Mouse (Mus musculus) neural tube, embryonic 11.5 days (tissue): ENCODE results near the gene Pparg. TPM values are rescaled to one million over a fixed set of nuclear protein-coding genes. Genes with fewer than 3 reads are reported as not detected.

Source experiments
- ATAC-seq: fragments of 200-750 bp; cut with Nextera tagmentation; 2 replicates; pipeline ENCODE4 v1.8.0; 2017; ENCODE audit warnings: moderate number of reproducible peaks, mild to moderate bottlenecking, moderate TSS enrichment, moderate library complexity; ENCODE audit not compliant: insufficient read depth, low FRiP score, low TSS enrichment
- DNase-seq: peaks from one replicate; pipeline ENCODE4 v3.0.0-alpha.2; 2015; ENCODE audit warnings: low spot score
- H3K27ac ChIP-seq: fragments of 300-500 bp; sonication (generic); 2 replicates; pipeline ENCODE4 v1.5.1; 2014; ENCODE audit warnings: low read depth, mild to moderate bottlenecking, low read length
- H3K27me3 ChIP-seq: fragments of 300-500 bp; sonication (generic); 2 replicates; pipeline ENCODE4 v1.6.1; 2014; ENCODE audit warnings: mild to moderate bottlenecking, low read length, mixed read lengths; ENCODE audit not compliant: control insufficient read depth, insufficient read depth
- H3K36me3 ChIP-seq: fragments of 300-500 bp; sonication (generic); 2 replicates; pipeline ENCODE4 v1.6.1; 2014; ENCODE audit warnings: mild to moderate bottlenecking, low read length, moderate library complexity, mixed read lengths; ENCODE audit not compliant: control insufficient read depth, insufficient read depth
- H3K4me1 ChIP-seq: fragments of 300-500 bp; sonication (generic); 2 replicates; pipeline ENCODE4 v1.6.1; 2014; ENCODE audit warnings: low read length, mixed read lengths; ENCODE audit not compliant: control insufficient read depth, insufficient read depth
- H3K4me2 ChIP-seq: fragments of 300-500 bp; sonication (generic); 2 replicates; pipeline ENCODE4 v1.6.1; 2014; ENCODE audit warnings: low read depth, mild to moderate bottlenecking, moderate library complexity
- H3K4me3 ChIP-seq: fragments of 300-500 bp; sonication (generic); 2 replicates; pipeline ENCODE4 v1.5.1; 2014; ENCODE audit warnings: low read depth, low read length
- H3K9ac ChIP-seq: fragments of 300-500 bp; sonication (generic); 2 replicates; pipeline ENCODE4 v1.6.1; 2014; ENCODE audit warnings: mild to moderate bottlenecking, low read length
- H3K9me3 ChIP-seq: fragments of 300-500 bp; sonication (generic); 2 replicates; pipeline ENCODE4 v1.6.1; 2016; ENCODE audit warnings: low read length; ENCODE audit not compliant: control insufficient read depth
- WGBS: fragments of 180-500 bp; shearing (Covaris S2); extraction: QIAGEN DNeasy Blood & Tissue Kit; methylation state at CpG from one replicate; pipeline ENCODE4 v1.1.7; 2014; 5-methylcytosine and 5-hydroxymethylcytosine counted together
- polyA plus RNA-seq: library from polyadenylated mRNA; unstranded; fragments of >200 nt; fragmentation: Nextera tagmentation; extraction: Ambion mirVana; gene quantifications from 2 replicates; pipeline ENCODE4 v1.2.1, GENCODE M21; 2014

Pparg gene
- polyA plus RNA-seq, 1 experiment from 2014 or later: 0.19 TPM

GRCm38 (mm10) chr6:115518352-115518751 is 157.6 kb downstream of the Pparg start:
- H3K27ac ChIP-seq: no peak overlapping the region
- H3K4me1 ChIP-seq: no peaks in the 10 kb centered on the region
- H3K9me3 ChIP-seq: no peaks in the 10 kb centered on the region
- 77% methylated on average over 2 of the region's 2 CpGs for WGBS
- no peak overlapping the region for H3K4me3 ChIP-seq
- no peak for DNase-seq
- no peak for ATAC-seq
- H3K4me2 ChIP-seq: no peak overlapping the region
- H3K27me3 ChIP-seq: no peaks in the 10 kb centered on the region
- no peak overlapping the region for H3K9ac ChIP-seq
- no peaks in the 10 kb centered on the region for H3K36me3 ChIP-seq

GRCm38 (mm10) chr6:115519275-115519699 is 158.5 kb downstream of the Pparg start:
- Histone ChIP-seq H3K9ac (no peak overlapping the region), H3K36me3 (no peaks in the 10 kb centered on the region), H3K4me1 (no peaks in the 10 kb centered on the region), H3K4me2 (no peak overlapping the region), H3K27ac (no peak overlapping the region), H3K9me3 (no peaks in the 10 kb centered on the region), H3K27me3 (no peaks in the 10 kb centered on the region), H3K4me3 (no peak overlapping the region)
- ATAC-seq (no peak), DNase-seq (no peak)
- 85% methylated on average over 12 of the region's 12 CpGs for WGBS

GRCm38 (mm10) chr6:115521923-115522322 is 161.2 kb downstream of the Pparg start:
- 78% methylated on average over 1 of the region's 1 CpGs for WGBS

DNA sequence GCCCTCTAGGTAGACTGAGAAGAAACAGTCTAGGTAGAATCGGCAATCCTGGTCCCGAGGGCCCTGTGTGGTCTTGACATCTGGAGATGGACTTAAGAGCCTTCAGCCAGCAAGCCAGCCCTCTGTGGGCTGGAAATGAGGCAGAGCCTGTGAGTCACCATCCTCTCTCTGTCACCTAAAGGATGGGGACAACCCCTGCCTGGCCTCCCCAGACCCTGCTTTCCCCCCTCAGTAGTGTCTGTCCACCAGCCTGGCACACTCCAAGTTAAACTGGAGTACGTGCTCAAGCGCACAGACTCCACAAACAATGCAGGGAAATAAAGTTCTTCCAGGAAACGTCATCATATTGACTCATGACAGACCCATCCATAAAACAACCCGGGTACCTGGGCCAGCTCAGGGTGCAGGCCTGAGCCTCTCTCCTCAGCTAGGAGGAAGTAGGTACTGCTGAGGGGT is 162.0 kb downstream of the Pparg start:
- Histone ChIP-seq H3K4me2 (no peak overlapping the region), H3K4me3 (no peak overlapping the region), H3K4me1 (no peaks in the 10 kb centered on the region), H3K36me3 (no peaks in the 10 kb centered on the region), H3K27me3 (no peaks in the 10 kb centered on the region), H3K27ac (no peak overlapping the region), H3K9ac (no peak overlapping the region), H3K9me3 (no peaks in the 10 kb centered on the region)
- DNase-seq (no peak), ATAC-seq (no peak)
- 79% methylated on average over 6 of the region's 6 CpGs for WGBS

More at GRCm38 (mm10) chr6:115521923-115522322, 161.2 kb downstream of the Pparg start:
- no peaks in the 10 kb centered on the region for H3K36me3 ChIP-seq
- H3K9ac ChIP-seq: no peak overlapping the region
- no peaks in the 10 kb centered on the region for H3K4me1 ChIP-seq
- H3K27me3 ChIP-seq: no peaks in the 10 kb centered on the region
- H3K9me3 ChIP-seq: no peaks in the 10 kb centered on the region
- DNase-seq (no peak), ATAC-seq (no peak)
- H3K27ac ChIP-seq: no peak overlapping the region
- H3K4me3 ChIP-seq: no peak overlapping the region
- H3K4me2 ChIP-seq: no peak overlapping the region

- H3K9ac ChIP-seq: no peak overlapping the region
- H3K36me3 ChIP-seq: no peaks in the 10 kb centered on the region
- no peak for ATAC-seq
- no peaks in the 10 kb centered on the region for H3K4me1 ChIP-seq
- no peak for DNase-seq
- H3K9me3 ChIP-seq: no peaks in the 10 kb centered on the region
- WGBS: 85% methylated on average over 9 of the region's 9 CpGs
- no peak overlapping the region for H3K4me2 ChIP-seq
- no peak overlapping the region for H3K27ac ChIP-seq
- no peak overlapping the region for H3K4me3 ChIP-seq
- no peaks in the 10 kb centered on the region for H3K27me3 ChIP-seq
These were observed 162.4 kb downstream of the Pparg start for GRCm38 (mm10) chr6:115523201-115523600.

DNA sequence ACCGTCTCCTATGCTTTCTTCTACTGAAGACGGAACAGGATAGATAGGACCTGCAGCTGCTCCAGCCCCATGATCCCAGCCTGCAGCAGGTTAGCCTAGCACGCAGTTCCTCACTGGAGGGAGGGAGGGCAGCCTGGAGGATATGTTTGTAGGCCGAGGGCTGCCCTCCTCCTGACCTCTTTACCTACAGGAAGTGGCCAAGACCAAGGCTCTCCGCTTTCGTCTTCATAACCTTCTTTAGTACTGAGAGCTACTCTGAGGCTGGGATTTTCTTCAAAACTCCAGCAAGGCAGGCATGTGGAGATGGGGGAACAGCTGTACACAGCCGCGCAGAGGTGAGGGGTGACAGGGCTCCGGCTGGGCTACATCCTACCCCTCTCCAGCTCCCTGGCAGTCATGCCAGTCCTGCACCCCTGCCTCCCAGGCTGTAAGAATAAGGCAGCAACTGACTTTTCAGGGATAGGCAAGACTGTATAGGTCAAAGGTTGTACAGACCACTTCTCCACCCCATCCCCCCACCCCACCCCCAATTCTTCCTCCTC is 163.8 kb downstream of the Pparg start:
- Histone ChIP-seq H3K4me1 (no peaks in the 10 kb centered on the region), H3K27ac (no peak overlapping the region), H3K4me2 (no peak overlapping the region), H3K4me3 (no peak overlapping the region), H3K9ac (no peak overlapping the region), H3K36me3 (no peaks in the 10 kb centered on the region), H3K9me3 (no peaks in the 10 kb centered on the region), H3K27me3 (no peaks in the 10 kb centered on the region)
- DNase-seq (no peak), ATAC-seq (no peak)
- WGBS: 82% methylated on average over 9 of the region's 9 CpGs

DNA sequence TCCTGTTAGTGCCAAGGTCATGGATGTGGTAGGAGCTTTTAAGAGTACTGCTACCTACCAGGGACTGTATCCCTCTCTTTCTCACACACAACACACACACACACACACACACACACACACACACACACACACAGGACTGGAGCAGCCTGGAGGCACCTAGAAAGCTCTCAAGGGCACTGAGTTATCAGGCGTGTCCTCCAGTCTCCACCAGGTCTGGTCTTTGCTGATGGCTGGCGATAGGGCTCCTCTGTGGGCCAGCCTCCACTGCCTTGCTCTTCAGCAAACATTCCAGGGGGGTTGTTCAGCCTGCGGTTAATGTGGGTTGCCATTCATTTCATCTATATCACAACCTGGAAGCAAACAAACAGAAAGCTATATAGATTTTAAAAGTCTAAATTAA is 166.7 kb downstream of the Pparg start:
- no peaks in the 10 kb centered on the region for H3K27me3 ChIP-seq
- H3K36me3 ChIP-seq: no peaks in the 10 kb centered on the region
- 89% methylated on average over 3 of the region's 3 CpGs for WGBS
- H3K4me1 ChIP-seq: no peaks in the 10 kb centered on the region
- no peaks in the 10 kb centered on the region for H3K9me3 ChIP-seq
- no peak overlapping the region for H3K9ac ChIP-seq
- DNase-seq (no peak), ATAC-seq (no peak)
- H3K4me2 ChIP-seq: no peak overlapping the region
- H3K27ac ChIP-seq: no peak overlapping the region
- no peak overlapping the region for H3K4me3 ChIP-seq

- Histone ChIP-seq H3K4me2 (no peak overlapping the region), H3K27me3 (no peaks in the 10 kb centered on the region), H3K4me3 (no peak overlapping the region), H3K4me1 (no peaks in the 10 kb centered on the region), H3K9me3 (no peaks in the 10 kb centered on the region), H3K36me3 (no peaks in the 10 kb centered on the region), H3K27ac (no peak overlapping the region), H3K9ac (no peak overlapping the region)
- ATAC-seq (no peak), DNase-seq (no peak)
- WGBS: 93% methylated on average over 4 of the region's 4 CpGs
These were observed 167.6 kb downstream of the Pparg start for GRCm38 (mm10) chr6:115528372-115528771.

GRCm38 (mm10) chr6:115534617-115535016 is 173.9 kb downstream of the Pparg start:
- no peaks in the 10 kb centered on the region for H3K27me3 ChIP-seq
- WGBS: 87% methylated on average over 7 of the region's 7 CpGs
- no peak overlapping the region for H3K9ac ChIP-seq
- no peak overlapping the region for H3K4me3 ChIP-seq
- no peaks in the 10 kb centered on the region for H3K4me1 ChIP-seq
- no peak overlapping the region for H3K4me2 ChIP-seq
- no peak overlapping the region for H3K27ac ChIP-seq
- ATAC-seq (no peak), DNase-seq (no peak)
- no peaks in the 10 kb centered on the region for H3K9me3 ChIP-seq
- H3K36me3 ChIP-seq: no peaks in the 10 kb centered on the region
